Mouse (Mus musculus) layer of hippocampus, postnatal 10 days (tissue): ENCODE results near the gene Pcca. TPM values are rescaled to one million over a fixed set of nuclear protein-coding genes. Genes with fewer than 3 reads are reported as not detected.

Experiments used
- DNase-seq, 2 experiments: peaks; one replicate each; pipeline ENCODE4 v3.0.0; 2021; ENCODE audit warnings: low spot score in 2 of 2
- total RNA-seq, 2 experiments: library from RNA; stranded (reverse); gene quantifications; 2 replicates each; pipeline ENCODE4 v1.2.3; 2021

Gene Pcca
- total RNA-seq, 2 experiments from 2014 or later, result 32.5 to 49.2 TPM

GRCm38 (mm10) chr14:122882795-122883409 lies 348.8 kb downstream of the Pcca start:
- DNase-seq, result no peak

DNA sequence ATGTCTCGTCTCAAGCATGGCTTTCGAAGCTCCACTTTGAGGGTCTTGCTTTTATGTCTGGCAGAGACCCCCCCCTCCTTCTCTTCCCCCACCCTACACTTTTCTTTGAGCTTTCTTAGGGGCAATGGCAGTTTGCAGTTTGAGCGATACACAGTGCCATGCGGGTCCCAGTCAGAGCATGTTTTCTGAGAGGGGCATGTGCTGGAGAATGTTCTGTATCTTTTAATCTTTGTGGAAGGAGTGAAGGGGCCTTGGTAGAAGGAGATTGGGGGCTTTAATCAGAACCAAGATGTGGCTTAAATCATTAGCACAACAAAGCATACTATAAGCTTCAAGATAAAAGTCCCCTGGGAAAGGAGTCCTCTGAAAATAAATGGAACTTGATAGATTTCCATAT lies 349.3 kb downstream of the Pcca start:
- DNase-seq, result no peak

- DNase-seq, result peak in 1 of 2 experiments; percentile 39
Measured at GRCm38 (mm10) chr14:122883821-122884584, 349.9 kb downstream of the Pcca start.

GRCm38 (mm10) chr14:122885893-122886292 lies 351.8 kb downstream of the Pcca start:
- peak; percentile 37 to 54 for DNase-seq

- DNase-seq, result no peak
Measured at GRCm38 (mm10) chr14:122887278-122887677, 353.2 kb downstream of the Pcca start.

- DNase-seq, result no peak
Measured at GRCm38 (mm10) chr14:122887702-122888479, 353.8 kb downstream of the Pcca start.

DNA sequence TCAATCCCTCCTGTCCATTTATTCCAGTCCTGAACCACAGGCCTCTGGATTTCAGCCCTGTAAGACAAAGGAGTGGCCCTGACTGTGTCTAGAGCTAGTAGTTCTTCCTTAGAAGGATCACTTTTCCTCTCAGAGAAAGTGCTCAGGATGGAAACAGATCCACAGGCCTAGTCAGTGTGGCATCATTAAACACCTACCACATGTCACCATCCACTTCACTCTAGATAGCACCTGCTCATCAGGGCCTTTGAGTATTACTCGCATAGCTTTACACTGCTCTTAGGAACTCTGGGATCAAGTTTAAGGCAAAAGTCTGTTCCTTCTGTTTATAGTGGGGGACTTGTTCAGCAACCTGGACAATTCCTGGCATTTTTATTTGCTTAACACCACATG lies 354.4 kb downstream of the Pcca start:
- DNase-seq, result no peak

GRCm38 (mm10) chr14:122891470-122891968 lies 357.4 kb downstream of the Pcca start:
- no peak for DNase-seq

DNA sequence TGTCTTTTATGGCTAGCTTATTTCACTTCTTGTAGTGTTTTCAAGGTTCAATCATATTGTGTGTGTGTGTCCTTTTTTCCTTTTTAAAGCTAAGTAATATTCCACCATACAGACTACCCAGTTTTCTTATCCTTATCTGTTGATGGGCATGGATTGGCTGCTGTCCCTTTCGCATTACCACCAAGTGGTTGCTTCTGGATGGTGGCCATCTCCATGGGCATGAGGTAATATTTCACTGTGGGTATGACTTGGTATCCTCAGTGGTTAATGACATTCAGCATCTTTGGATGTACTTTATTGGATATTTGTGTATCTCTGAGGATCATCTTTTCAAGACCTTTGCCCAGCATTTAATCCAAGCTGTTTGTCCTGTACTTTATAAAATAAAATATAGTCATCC lies 362.0 kb downstream of the Pcca start:
- peak in 1 of 2 experiments; percentile 2 for DNase-seq

DNA sequence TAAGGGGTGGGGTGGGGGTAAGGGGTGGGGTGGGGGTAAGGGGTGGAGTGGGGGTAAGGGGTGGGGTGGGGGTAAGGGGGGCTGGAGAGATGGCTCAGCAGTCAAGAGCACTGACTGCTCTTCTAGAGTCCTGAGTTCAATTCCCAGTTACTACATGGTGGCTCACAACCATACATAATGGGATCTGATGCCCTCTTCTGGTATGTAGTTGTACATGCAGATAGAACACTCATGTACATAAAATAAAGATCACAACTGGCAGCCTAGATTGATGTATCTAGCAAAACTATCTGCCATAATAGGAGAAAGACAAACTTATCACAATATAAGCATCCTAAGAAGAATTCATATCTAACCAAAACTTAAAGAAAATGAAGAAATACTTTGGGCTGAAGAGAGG lies 364.4 kb downstream of the Pcca start:
- DNase-seq, result no peak

- peak in 1 of 2 experiments; percentile 16 for DNase-seq
Measured at GRCm38 (mm10) chr14:122900679-122901078, 366.6 kb downstream of the Pcca start.

DNA sequence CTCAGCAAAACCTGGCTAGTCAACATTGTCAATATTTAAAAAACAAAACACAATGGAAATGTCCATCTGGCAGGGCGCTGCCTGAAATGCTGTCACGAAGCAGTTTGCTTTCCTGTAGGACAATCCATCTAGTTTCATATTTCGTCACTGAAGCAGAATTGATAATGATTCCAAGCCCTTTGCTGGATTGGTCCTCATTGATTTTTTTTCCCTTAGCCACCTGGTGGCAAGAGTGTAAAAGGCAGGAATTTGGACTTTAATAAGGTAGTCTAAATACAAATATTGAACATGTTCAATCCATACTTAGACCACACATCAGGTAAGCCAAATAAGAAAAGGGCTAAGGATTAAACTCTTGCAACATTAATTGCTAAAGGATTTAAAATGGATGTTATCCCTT lies 367.1 kb downstream of the Pcca start:
- no peak for DNase-seq

GRCm38 (mm10) chr14:122901715-122902114 lies 367.6 kb downstream of the Pcca start:
- peak in 1 of 2 experiments; percentile 8 for DNase-seq

DNA sequence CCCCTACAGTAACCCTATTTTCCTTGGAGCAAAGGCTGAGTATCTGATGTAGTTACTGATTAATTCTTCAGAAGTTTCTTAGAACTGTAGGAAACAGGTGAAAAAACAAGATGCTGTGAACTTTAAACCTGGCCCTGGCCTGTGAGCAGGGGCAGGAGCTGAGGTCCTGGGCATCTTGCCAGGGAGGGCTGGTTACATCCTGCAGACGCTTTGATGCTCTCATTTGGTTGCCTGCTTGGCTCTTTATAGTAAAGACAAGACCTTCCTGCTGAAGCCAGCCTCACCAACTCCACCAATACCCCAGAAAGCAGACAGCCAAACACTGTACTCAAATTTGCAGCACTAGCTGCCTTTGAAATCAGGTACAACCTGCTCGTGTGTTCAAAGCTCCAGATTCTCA lies 368.0 kb downstream of the Pcca start:
- peak in 1 of 2 experiments; percentile 37 for DNase-seq

- peak; percentile 74 to 78 for DNase-seq
Measured at GRCm38 (mm10) chr14:122902884-122903283, 368.8 kb downstream of the Pcca start.

DNA sequence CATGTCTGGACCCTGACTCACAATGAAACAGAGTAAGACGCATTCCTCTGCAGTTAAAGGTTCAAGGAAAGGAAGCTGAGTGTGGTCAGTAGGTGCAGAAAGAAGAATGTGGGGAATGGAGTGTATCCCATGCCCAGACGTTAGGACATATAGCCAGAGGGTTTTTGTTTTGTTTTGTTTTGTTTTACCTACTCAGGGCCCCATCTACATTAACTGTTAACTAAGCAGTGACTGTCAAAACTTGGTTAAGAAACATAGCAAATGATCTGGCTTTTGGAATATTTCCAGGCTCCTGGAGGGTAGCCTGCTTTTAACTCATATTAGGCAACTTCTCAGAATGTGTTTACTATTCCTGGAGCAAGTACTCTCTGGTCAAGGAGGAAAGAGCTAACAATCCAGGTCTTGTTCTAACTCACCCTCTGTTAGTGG lies 369.8 kb downstream of the Pcca start:
- DNase-seq, result peak in 1 of 2 experiments; percentile 7

DNA sequence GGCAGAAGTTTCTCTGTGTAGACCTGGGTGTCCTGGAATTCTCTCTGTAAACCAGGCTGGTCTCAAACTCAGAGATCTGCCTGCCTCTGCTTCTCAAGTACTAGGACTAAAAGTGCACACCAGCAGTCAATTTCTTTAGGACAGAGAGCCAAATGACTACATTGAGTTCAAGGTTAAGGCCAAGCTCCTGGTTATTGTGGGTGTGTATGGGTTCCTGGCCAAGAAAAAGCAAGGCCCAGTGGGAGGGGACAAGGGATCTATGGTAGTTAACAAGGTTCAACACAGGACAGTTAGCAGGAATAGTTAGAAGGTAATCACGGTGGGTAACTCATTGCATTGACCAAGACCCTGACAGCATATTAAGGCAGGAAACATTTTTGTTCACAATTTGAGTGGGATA lies 370.9 kb downstream of the Pcca start:
- DNase-seq, result no peak

DNA sequence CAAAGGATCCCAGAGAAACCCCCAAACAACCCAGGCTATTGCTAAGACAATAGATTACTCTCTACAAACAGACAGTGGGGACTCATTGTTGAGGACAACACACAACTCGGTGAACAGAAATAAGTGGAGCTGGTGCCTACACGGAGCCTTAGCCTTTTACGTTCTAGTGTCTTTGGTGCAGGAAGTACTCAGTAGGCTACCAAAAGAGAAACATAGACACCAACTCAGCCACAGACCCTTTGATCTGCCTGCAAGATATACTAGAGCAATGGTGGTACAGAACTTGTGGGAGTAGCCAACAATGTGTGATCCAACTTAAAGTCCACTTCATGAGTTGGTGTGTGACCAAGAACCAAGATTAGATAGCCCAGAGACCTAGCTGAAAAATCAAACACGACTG lies 374.0 kb downstream of the Pcca start:
- no peak for DNase-seq

DNA sequence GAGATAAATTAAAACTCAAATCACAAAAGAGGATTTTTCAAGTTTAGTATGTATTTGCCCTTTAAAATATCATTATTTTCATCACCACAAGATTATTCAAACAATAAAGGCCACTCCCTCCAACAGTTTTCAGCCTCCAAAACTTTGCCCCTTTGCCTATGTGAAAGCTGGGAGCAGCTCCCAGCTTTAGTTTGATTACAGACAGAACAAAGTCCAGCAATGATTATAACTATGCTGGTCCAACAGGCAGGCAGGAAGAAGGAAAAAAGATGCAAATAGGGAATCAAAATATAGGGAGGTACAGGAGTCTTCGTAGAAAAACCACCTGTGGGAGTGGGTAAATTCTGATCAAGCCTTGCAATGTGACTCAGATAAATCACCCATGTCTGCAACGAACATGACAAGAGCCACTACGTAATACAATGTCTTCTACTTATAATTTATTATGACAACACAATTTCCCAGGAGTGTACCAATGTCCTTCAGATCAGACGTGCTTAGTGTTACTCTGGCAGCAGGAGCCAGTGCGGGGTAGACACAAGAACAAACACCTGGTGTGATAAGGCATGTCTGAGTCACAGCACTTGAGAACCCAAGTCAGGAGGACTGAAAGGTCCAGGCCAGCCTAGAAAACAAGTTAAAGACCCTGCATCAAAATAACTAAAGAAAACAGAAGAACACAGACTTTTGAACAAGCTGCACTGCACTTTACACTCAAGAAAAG lies 375.4 kb downstream of the Pcca start:
- no peak for DNase-seq

- DNase-seq, result no peak
Measured at GRCm38 (mm10) chr14:122911265-122911664, 377.1 kb downstream of the Pcca start.

- no peak for DNase-seq
Measured at GRCm38 (mm10) chr14:122912137-122912536, 378.0 kb downstream of the Pcca start.
